Mouse (Mus musculus): ENCODE results near the gene Pxn. TPM values are rescaled to one million over a fixed set of nuclear protein-coding genes. Genes with fewer than 3 reads are reported as not detected.

The Pxn gene
- 64.3 and 85.1 TPM in 2 replicates for polyA plus RNA-seq (2012; ENCODE audit: low replicate concordance)

GRCm38 (mm10) chr5:115506454-115507201 is at the start of gene Pxn:
Gene Pxn, plus strand, starts transcription at chr5:115506676.

GRCm38 (mm10) chr5:115465642-115466420 is 40.6 kb upstream of the Pxn start, which contains the start of gene Pla2g1b:
Gene Pla2g1b, plus strand, starts transcription at chr5:115466262.

GRCm38 (mm10) chr5:115483947-115484920 is 22.2 kb upstream of the Pxn start, which contains the start of gene Sirt4:
Gene Sirt4, minus strand, starts transcription at chr5:115484725.

GRCm38 (mm10) chr5:115559237-115560101 is 53.0 kb downstream of the Pxn start, which contains the start of gene Rplp0:
Gene Rplp0, plus strand, starts transcription at chr5:115559467.

GRCm38 (mm10) chr5:115564737-115565393 is 58.4 kb downstream of the Pxn start, which contains the start of gene Gcn1l1:
Gene Gcn1l1, plus strand, starts transcription at chr5:115565254.

Other genes with a start within 250 kb of the Pxn start
- gene Rnf10, start 233.8 kb upstream of the Pxn start, polyA plus RNA-seq (2012; ENCODE audit: low replicate concordance), result 290 and 465 TPM in 2 replicates
- gene Coq5, start 227.0 kb upstream of the Pxn start, polyA plus RNA-seq (2012; ENCODE audit: low replicate concordance), result 24.4 and 41.7 TPM in 2 replicates
- 62.9 and 230 TPM in 2 replicates for gene Dynll1, start 205.7 kb upstream of the Pxn start, polyA plus RNA-seq (2012; ENCODE audit: low replicate concordance)
- gene Srsf9, start 179.5 kb upstream of the Pxn start, polyA plus RNA-seq (2012; ENCODE audit: low replicate concordance), result 62.0 and 96.9 TPM in 2 replicates
- 5.0 and 11.2 TPM in 2 replicates for gene Gatc, start 165.5 kb upstream of the Pxn start, polyA plus RNA-seq (2012; ENCODE audit: low replicate concordance)
- gene Triap1, start 165.5 kb upstream of the Pxn start, polyA plus RNA-seq (2012; ENCODE audit: low replicate concordance), result 0.77 and 3.8 TPM in 2 replicates
- 2,307 and 4,034 TPM in 2 replicates for gene Cox6a1, start 157.7 kb upstream of the Pxn start, polyA plus RNA-seq (2012; ENCODE audit: low replicate concordance)
- gene Msi1, start 77.1 kb upstream of the Pxn start, polyA plus RNA-seq (2012; ENCODE audit: low replicate concordance), result 1.3 and 4.1 TPM in 2 replicates
- not detected in 2 replicates for gene Pla2g1b, start 40.4 kb upstream of the Pxn start, polyA plus RNA-seq (2012; ENCODE audit: low replicate concordance)
- gene Sirt4, start 22.0 kb upstream of the Pxn start, polyA plus RNA-seq (2012; ENCODE audit: low replicate concordance), result 8.7 and 11.7 TPM in 2 replicates
- 464 and 832 TPM in 2 replicates for gene Rplp0, start 52.8 kb downstream of the Pxn start, polyA plus RNA-seq (2012; ENCODE audit: low replicate concordance)
- gene Gcn1l1, start 58.6 kb downstream of the Pxn start, polyA plus RNA-seq (2012; ENCODE audit: low replicate concordance), result 82.7 and 92.8 TPM in 2 replicates
- 42.1 and 124 TPM in 2 replicates for gene Rab35, start 125.2 kb downstream of the Pxn start, polyA plus RNA-seq (2012; ENCODE audit: low replicate concordance)
- gene Bicdl1, start 224.9 kb downstream of the Pxn start, polyA plus RNA-seq (2012; ENCODE audit: low replicate concordance), result 5.1 and 8.2 TPM in 2 replicates

Measured in leukemia stem cell, adult 10-12 weeks (primary cell).